Mouse (Mus musculus): ENCODE results near the gene Ppil4. TPM values are rescaled to one million over a fixed set of nuclear protein-coding genes. Genes with fewer than 3 reads are reported as not detected.

Gene Ppil4
- polyA plus RNA-seq, 1 experiment from 2014 or later: 42.1 TPM

- Histone ChIP-seq H3K9ac (replicated peaks) (no peak overlapping the region), H3K27me3 (replicated peaks) (no peaks in the 10 kb centered on the region), H3K9me3 (replicated peaks) (no peaks in the 10 kb centered on the region), H3K36me3 (no peaks in the 10 kb centered on the region), H3K4me3 (replicated peaks) (no peak overlapping the region), H3K4me1 (peaks cover 3% of the 10 kb centered on the region; the same call in 1 of the 2 replicates), H3K27ac (replicated peaks) (no peak overlapping the region), H3K4me2 (no peak overlapping the region)
- ATAC-seq (ENCODE audit: low FRiP score): no peak
- WGBS: 65% methylated on average over 3 of the region's 3 CpGs
These were observed 48.1 kb downstream of the Ppil4 start for GRCm38 (mm10) chr10:7840785-7841184.

- no peak overlapping the region for H3K9ac ChIP-seq (replicated peaks)
- H3K36me3 ChIP-seq: no peaks in the 10 kb centered on the region
- H3K4me2 ChIP-seq: no peak overlapping the region
- H3K27ac ChIP-seq (replicated peaks): no peak overlapping the region
- H3K4me3 ChIP-seq (replicated peaks): no peak overlapping the region
- no peaks in the 10 kb centered on the region for H3K9me3 ChIP-seq (replicated peaks)
- WGBS: 69% methylated on average over 14 of the region's 14 CpGs
- H3K4me1 ChIP-seq: peaks cover 3% of the 10 kb centered on the region; the same call in 1 of the 2 replicates
- no peak for ATAC-seq (ENCODE audit: low FRiP score)
- no peaks in the 10 kb centered on the region for H3K27me3 ChIP-seq (replicated peaks)
These were observed 48.9 kb downstream of the Ppil4 start for GRCm38 (mm10) chr10:7841571-7842080.

- WGBS: 93% methylated on average over 4 of the region's 4 CpGs
- no peak overlapping the region for H3K4me3 ChIP-seq (replicated peaks)
- H3K27ac ChIP-seq (replicated peaks): no peak overlapping the region
- no peak for ATAC-seq (ENCODE audit: low FRiP score)
- H3K9me3 ChIP-seq (replicated peaks): no peaks in the 10 kb centered on the region
- peaks cover 3% of the 10 kb centered on the region; the same call in 1 of the 2 replicates for H3K4me1 ChIP-seq
- H3K4me2 ChIP-seq: no peak overlapping the region
- H3K36me3 ChIP-seq: no peaks in the 10 kb centered on the region
- no peaks in the 10 kb centered on the region for H3K27me3 ChIP-seq (replicated peaks)
- H3K9ac ChIP-seq (replicated peaks): no peak overlapping the region
These were observed 50.5 kb downstream of the Ppil4 start for GRCm38 (mm10) chr10:7843181-7843580.

DNA sequence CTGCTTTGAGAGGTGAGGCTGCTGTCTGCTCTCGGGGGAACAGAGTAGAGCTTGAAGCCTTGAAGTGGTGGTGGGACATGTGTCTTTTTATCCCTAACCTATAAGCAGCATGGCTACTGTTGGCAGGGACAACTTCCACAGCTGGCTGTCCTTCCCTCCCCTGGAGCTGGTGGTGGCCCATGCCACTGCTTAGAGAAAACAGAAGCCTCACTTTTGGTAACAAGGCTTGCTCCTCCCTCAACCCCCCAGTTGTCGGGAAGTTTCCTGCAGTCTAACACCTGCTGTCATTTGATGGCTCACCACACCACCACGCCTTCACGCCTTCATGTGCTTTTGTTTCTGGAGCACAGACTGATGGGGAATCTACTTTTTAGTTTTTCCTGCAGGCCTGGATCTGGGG is 51.5 kb downstream of the Ppil4 start:
- H3K9me3 ChIP-seq (replicated peaks): no peaks in the 10 kb centered on the region
- peaks cover 3% of the 10 kb centered on the region; the same call in 1 of the 2 replicates for H3K4me1 ChIP-seq
- WGBS: 75% methylated on average over 4 of the region's 4 CpGs
- ATAC-seq (ENCODE audit: low FRiP score): no peak
- no peak overlapping the region for H3K4me3 ChIP-seq (replicated peaks)
- no peak overlapping the region for H3K9ac ChIP-seq (replicated peaks)
- no peaks in the 10 kb centered on the region for H3K36me3 ChIP-seq
- H3K27ac ChIP-seq (replicated peaks): no peak overlapping the region
- H3K4me2 ChIP-seq: no peak overlapping the region
- no peaks in the 10 kb centered on the region for H3K27me3 ChIP-seq (replicated peaks)

- Histone ChIP-seq H3K36me3 (no peaks in the 10 kb centered on the region), H3K4me2 (no peak overlapping the region), H3K4me1 (peaks cover 3% of the 10 kb centered on the region; the same call in 1 of the 2 replicates), H3K27ac (replicated peaks) (no peak overlapping the region), H3K4me3 (replicated peaks) (no peak overlapping the region), H3K27me3 (replicated peaks) (no peaks in the 10 kb centered on the region), H3K9me3 (replicated peaks) (no peaks in the 10 kb centered on the region), H3K9ac (replicated peaks) (no peak overlapping the region)
- no peak for ATAC-seq (ENCODE audit: low FRiP score)
- WGBS: 76% methylated on average over 8 of the region's 8 CpGs
These were observed 52.4 kb downstream of the Ppil4 start for GRCm38 (mm10) chr10:7845136-7845535.

GRCm38 (mm10) chr10:7845991-7846390 is 53.3 kb downstream of the Ppil4 start:
- H3K4me1 ChIP-seq: peaks cover 3% of the 10 kb centered on the region; the same call in 1 of the 2 replicates
- no peaks in the 10 kb centered on the region for H3K27me3 ChIP-seq (replicated peaks)
- ATAC-seq (ENCODE audit: low FRiP score): no peak
- H3K9me3 ChIP-seq (replicated peaks): no peaks in the 10 kb centered on the region
- no peak overlapping the region for H3K4me2 ChIP-seq
- no peak overlapping the region for H3K27ac ChIP-seq (replicated peaks)
- no peak overlapping the region for H3K9ac ChIP-seq (replicated peaks)
- 90% methylated on average over 4 of the region's 4 CpGs for WGBS
- H3K4me3 ChIP-seq (replicated peaks): no peak overlapping the region
- no peaks in the 10 kb centered on the region for H3K36me3 ChIP-seq

GRCm38 (mm10) chr10:7847166-7847605 is 54.5 kb downstream of the Ppil4 start:
- Histone ChIP-seq H3K9me3 (replicated peaks) (no peaks in the 10 kb centered on the region), H3K27me3 (replicated peaks) (no peaks in the 10 kb centered on the region), H3K36me3 (no peaks in the 10 kb centered on the region), H3K4me3 (replicated peaks) (no peak overlapping the region), H3K4me1 (no peaks in the 10 kb centered on the region), H3K27ac (replicated peaks) (no peak overlapping the region), H3K9ac (replicated peaks) (no peak overlapping the region), H3K4me2 (no peak overlapping the region)
- no peak for ATAC-seq (ENCODE audit: low FRiP score)
- WGBS: 75% methylated on average over 2 of the region's 2 CpGs

GRCm38 (mm10) chr10:7851891-7852290 is 59.2 kb downstream of the Ppil4 start:
- no peak overlapping the region for H3K9ac ChIP-seq (replicated peaks)
- H3K9me3 ChIP-seq (replicated peaks): no peaks in the 10 kb centered on the region
- no peak overlapping the region for H3K27ac ChIP-seq (replicated peaks)
- H3K36me3 ChIP-seq: no peaks in the 10 kb centered on the region
- H3K27me3 ChIP-seq (replicated peaks): no peaks in the 10 kb centered on the region
- H3K4me2 ChIP-seq: no peak overlapping the region
- H3K4me3 ChIP-seq (replicated peaks): no peak overlapping the region
- WGBS: 74% methylated on average over 3 of the region's 3 CpGs
- ATAC-seq (ENCODE audit: low FRiP score): no peak
- H3K4me1 ChIP-seq: no peaks in the 10 kb centered on the region

GRCm38 (mm10) chr10:7860494-7860893 is 67.8 kb downstream of the Ppil4 start:
- 94% methylated on average over 7 of the region's 7 CpGs for whole genome bisulfite sequencing
- H3K27ac ChIP-seq (replicated peaks): no peak overlapping the region
- H3K9me3 ChIP-seq (replicated peaks): no peaks in the 10 kb centered on the region
- H3K4me3 ChIP-seq (replicated peaks): no peak overlapping the region
- H3K9ac ChIP-seq (replicated peaks): no peak overlapping the region
- no peaks in the 10 kb centered on the region for H3K4me1 ChIP-seq
- H3K4me2 ChIP-seq: no peak overlapping the region
- no peaks in the 10 kb centered on the region for H3K27me3 ChIP-seq (replicated peaks)
- ATAC-seq (ENCODE audit: low FRiP score): no peak
- no peaks in the 10 kb centered on the region for H3K36me3 ChIP-seq

- 82% methylated on average over 14 of the region's 14 CpGs for WGBS
- no peak overlapping the region for H3K9ac ChIP-seq (replicated peaks)
- no peaks in the 10 kb centered on the region for H3K36me3 ChIP-seq
- no peaks in the 10 kb centered on the region for H3K4me1 ChIP-seq
- H3K4me3 ChIP-seq (replicated peaks): no peak overlapping the region
- no peak overlapping the region for H3K27ac ChIP-seq (replicated peaks)
- no peak for ATAC-seq (ENCODE audit: low FRiP score)
- H3K27me3 ChIP-seq (replicated peaks): peaks cover under 1% of the 10 kb centered on the region; the same call in 1 of the 2 replicates
- H3K9me3 ChIP-seq (replicated peaks): no peaks in the 10 kb centered on the region
- H3K4me2 ChIP-seq: no peak overlapping the region
These were observed 68.7 kb downstream of the Ppil4 start for GRCm38 (mm10) chr10:7861259-7861936.

GRCm38 (mm10) chr10:7861937-7862657 is 69.4 kb downstream of the Ppil4 start:
- H3K4me2 ChIP-seq: no peak overlapping the region
- no peak overlapping the region for H3K9ac ChIP-seq (replicated peaks)
- H3K27ac ChIP-seq (replicated peaks): no peak overlapping the region
- H3K36me3 ChIP-seq: no peaks in the 10 kb centered on the region
- peaks cover 3% of the 10 kb centered on the region for H3K4me1 ChIP-seq
- peaks cover 6% of the 10 kb centered on the region; the same call in 1 of the 2 replicates for H3K27me3 ChIP-seq (replicated peaks)
- ATAC-seq (ENCODE audit: low FRiP score): no peak
- H3K9me3 ChIP-seq (replicated peaks): no peaks in the 10 kb centered on the region
- no peak overlapping the region for H3K4me3 ChIP-seq (replicated peaks)
- 94% methylated on average over 25 of the region's 25 CpGs for WGBS

DNA sequence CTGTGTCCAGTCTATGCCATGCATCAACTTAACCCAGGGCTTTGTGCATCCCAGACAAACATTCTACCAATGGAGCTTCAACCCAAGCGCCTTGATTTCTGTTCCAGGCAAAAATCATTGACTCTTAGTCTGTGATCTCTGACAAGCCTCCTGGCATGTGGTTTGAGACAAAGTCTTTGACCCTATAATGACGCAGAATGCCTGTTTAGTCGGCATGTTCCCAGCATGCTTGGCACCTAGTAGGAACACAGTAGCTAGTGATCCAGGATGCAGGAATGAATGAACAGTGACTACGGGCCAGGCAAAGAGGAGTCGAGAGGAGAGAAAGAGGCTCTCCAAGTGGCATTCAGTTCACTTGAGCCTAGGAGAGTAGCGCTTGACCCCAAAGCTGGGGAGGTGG is 70.7 kb downstream of the Ppil4 start:
- Histone ChIP-seq H3K27me3 (replicated peaks) (peaks cover 12% of the 10 kb centered on the region), H3K36me3 (no peaks in the 10 kb centered on the region), H3K9ac (replicated peaks) (no peak overlapping the region), H3K4me2 (no peak overlapping the region), H3K9me3 (replicated peaks) (no peaks in the 10 kb centered on the region), H3K4me1 (peaks cover 9% of the 10 kb centered on the region), H3K4me3 (replicated peaks) (no peak overlapping the region), H3K27ac (replicated peaks) (no peak overlapping the region)
- WGBS: 97% methylated on average over 6 of the region's 6 CpGs
- ATAC-seq (ENCODE audit: low FRiP score): no peak

All from neural tube, embryonic 15.5 days (tissue).